Mouse (Mus musculus) ES-E14 (cell line): ENCODE results near the gene Rfx4. TPM values are rescaled to one million over a fixed set of nuclear protein-coding genes. Genes with fewer than 3 reads are reported as not detected.

Source experiments
- DNase-seq: peaks from one replicate; pipeline ENCODE4 v3.0.0-alpha.2; 2013; ENCODE audit warnings: low read depth, low spot score
- H3K27ac ChIP-seq: 2 replicates; pipeline ENCODE4 v1.5.1; 2012; ENCODE audit warnings: low read depth, mild to moderate bottlenecking, low read length, moderate library complexity, mixed read lengths; ENCODE audit not compliant: poor library complexity, insufficient read depth, severe bottlenecking
- H3K36me3 ChIP-seq: 2 replicates; pipeline ENCODE4 v1.6.1; 2012; ENCODE audit warnings: mild to moderate bottlenecking, low read length, moderate library complexity, mixed read lengths; ENCODE audit not compliant: control insufficient read depth, poor library complexity, insufficient read depth, severe bottlenecking
- H3K4me1 ChIP-seq, 2 experiments: fragments of 150-350 bp in 1 of 2; sonication (generic) in 1 of 2; 2 replicates each; pipeline ENCODE4 v1.6.1; 2012; ENCODE audit warnings: low read length in 2 of 2, mild to moderate bottlenecking in 1 of 2, mixed read lengths in 1 of 2; ENCODE audit not compliant: control insufficient read depth in 2 of 2, insufficient read depth in 2 of 2, poor library complexity in 1 of 2
- H3K4me3 ChIP-seq, 2 experiments: fragments of 150-350 bp in 1 of 2; sonication (generic) in 1 of 2; 2 replicates each; pipeline ENCODE4 v1.5.1; 2012; ENCODE audit warnings: low read length in 2 of 2, low read depth in 1 of 2, mild to moderate bottlenecking in 1 of 2, mixed read lengths in 1 of 2; ENCODE audit not compliant: insufficient read depth in 1 of 2, poor library complexity in 1 of 2, severe bottlenecking in 1 of 2
- H3K9ac ChIP-seq: 2 replicates; pipeline ENCODE4 v1.6.1; 2012; ENCODE audit warnings: low read depth, mild to moderate bottlenecking, low read length, mixed read lengths; ENCODE audit not compliant: poor library complexity, insufficient read depth, severe bottlenecking
- H3K9me3 ChIP-seq: fragments of 150-350 bp; sonication (generic); 2 replicates; pipeline ENCODE4 v1.6.1; 2012; ENCODE audit warnings: low read depth, mild to moderate bottlenecking, low read length; ENCODE audit not compliant: control insufficient read depth, insufficient read depth
- CHD2 ChIP-seq: IDR thresholded peaks from 2 replicates; pipeline ENCODE4 v1.6.1; 2014; ENCODE audit warnings: mild to moderate bottlenecking, low read depth, low read length, inconsistent platforms
- HCFC1 ChIP-seq: IDR thresholded peaks from 2 replicates; pipeline ENCODE4 v1.6.1; 2012; ENCODE audit warnings: low read length, inconsistent platforms, borderline replicate concordance; ENCODE audit not compliant: insufficient read depth
- MAFK ChIP-seq: IDR thresholded peaks from 2 replicates; pipeline ENCODE4 v1.6.1; 2014; ENCODE audit warnings: mild to moderate bottlenecking, low read depth, low read length, inconsistent platforms; ENCODE audit not compliant: insufficient read depth
- ZC3H11A ChIP-seq: IDR thresholded peaks from 2 replicates; pipeline ENCODE4 v1.6.1; 2012; ENCODE audit warnings: low read depth, mild to moderate bottlenecking, inconsistent platforms, low read length, borderline replicate concordance
- ZNF384 ChIP-seq: IDR thresholded peaks from 2 replicates; pipeline ENCODE4 v1.6.1; 2012; ENCODE audit warnings: low read depth, low read length, inconsistent platforms
- in situ Hi-C, 2 experiments: fragments of 600-800 bp; cut with MboI; formaldehyde crosslinking; loops; one replicate each; pipeline ENCODE4 v1.15.1; 2025; ENCODE audit warnings: low sequenced_read_pairs in 2 of 2, inconsistent platforms in 1 of 2; ENCODE audit not compliant: unreplicated experiment in 2 of 2
- total RNA-seq: library from RNA; depleted of rRNA; stranded (reverse); fragments of 300-350 nt; gene quantifications from 2 replicates; pipeline ENCODE4 v1.2.3, GENCODE M21; 2012

The Rfx4 gene
- total RNA-seq, 1 experiment = 0.85 TPM

GRCm38 (mm10) chr10:84710827-84711226 is 45.0 kb upstream of the Rfx4 start:
- H3K9me3 ChIP-seq = no peaks in the 10 kb centered on the region
- H3K36me3 ChIP-seq = peaks cover 23% of the 10 kb centered on the region
- H3K4me1 ChIP-seq = peaks cover 3 to 11% of the 10 kb centered on the region in 2 experiments; a peak in 3 of 4 replicates
- no peak for DNase-seq
- H3K9ac ChIP-seq = no peak overlapping the region
- TF ChIP-seq MAFK (no peak), ZC3H11A (no peak), CHD2 (no peak), HCFC1 (no peak), ZNF384 (no peak)
- H3K27ac ChIP-seq = no peak overlapping the region
- in situ Hi-C loops = no loop called here
- H3K4me3 ChIP-seq = no peak overlapping the region

- Histone ChIP-seq H3K9me3 (no peaks in the 10 kb centered on the region), H3K36me3 (peaks cover 28% of the 10 kb centered on the region), H3K27ac (no peak overlapping the region; the same call in 1 of the 2 replicates), H3K9ac (no peak overlapping the region), H3K4me3 (no peak overlapping the region), H3K4me1 (peaks cover 3 to 11% of the 10 kb centered on the region in 2 experiments; a peak in 3 of 4 replicates)
- in situ Hi-C loops = no loop called here
- DNase-seq = no peak
- no peak for TF ChIP-seq MAFK
- TF ChIP-seq CHD2 = no peak
- no peak for TF ChIP-seq ZNF384
- TF ChIP-seq ZC3H11A = no peak
- TF ChIP-seq HCFC1 = no peak
Measured at GRCm38 (mm10) chr10:84711479-84711878, 44.4 kb upstream of the Rfx4 start.

DNA sequence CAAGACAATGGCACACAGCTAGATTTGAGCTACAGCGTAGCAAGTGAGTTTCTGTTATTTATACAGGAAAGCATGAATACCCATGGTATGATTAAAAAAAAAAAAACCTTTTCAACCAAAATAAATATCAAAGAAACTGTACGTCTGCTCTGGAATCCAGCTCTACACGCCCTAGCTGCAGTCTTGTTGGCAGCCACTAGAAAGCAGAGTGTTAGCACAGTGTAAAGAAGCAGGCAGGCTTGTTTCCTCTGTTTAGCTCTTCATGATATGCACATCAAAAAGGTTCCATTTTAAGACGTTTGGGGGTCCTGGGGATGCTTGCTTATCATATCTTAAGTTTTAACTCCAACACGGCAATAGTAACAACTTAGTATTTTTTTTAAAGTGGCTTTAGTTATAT is 43.9 kb upstream of the Rfx4 start:
- Histone ChIP-seq H3K9me3 (no peaks in the 10 kb centered on the region), H3K9ac (no peak overlapping the region), H3K4me1 (peaks cover 2 to 11% of the 10 kb centered on the region in 2 experiments; a peak in 3 of 4 replicates), H3K4me3 (no peak overlapping the region), H3K36me3 (peaks cover 32% of the 10 kb centered on the region), H3K27ac (no peak overlapping the region)
- DNase-seq = no peak
- TF ChIP-seq ZNF384 (no peak), HCFC1 (no peak), ZC3H11A (no peak), CHD2 (no peak), MAFK (no peak)
- in situ Hi-C loops = no loop called here

DNA sequence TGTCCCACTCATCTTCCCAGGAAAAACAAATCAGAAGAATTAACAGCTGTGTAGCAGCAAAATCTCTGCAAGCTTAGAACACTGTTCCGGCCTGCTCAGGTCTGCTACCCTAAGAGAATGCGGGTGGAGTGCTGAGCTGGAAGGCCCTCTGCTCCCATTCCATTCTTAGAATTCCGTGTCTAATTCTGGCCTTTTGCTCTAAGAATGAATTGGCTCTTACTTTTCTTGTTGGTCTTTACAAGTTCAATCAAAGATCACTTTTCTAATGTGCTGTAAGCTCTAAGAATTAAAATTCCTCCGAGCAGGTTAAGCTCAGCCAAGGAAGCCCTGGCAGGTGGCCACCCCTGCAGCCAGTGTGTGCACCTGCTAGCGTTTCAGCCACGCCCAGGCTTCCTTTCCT is 43.3 kb upstream of the Rfx4 start:
- no peak overlapping the region for H3K9ac ChIP-seq
- H3K4me1 ChIP-seq = peaks cover 0 to 8% of the 10 kb centered on the region in 2 experiments; a peak in 3 of 4 replicates
- peaks cover 33% of the 10 kb centered on the region for H3K36me3 ChIP-seq
- H3K4me3 ChIP-seq = no peak overlapping the region
- in situ Hi-C loops = no loop called here
- no peaks in the 10 kb centered on the region for H3K9me3 ChIP-seq
- H3K27ac ChIP-seq = no peak overlapping the region
- TF ChIP-seq ZC3H11A (no peak), HCFC1 (no peak), CHD2 (no peak), ZNF384 (no peak), MAFK (no peak)
- no peak for DNase-seq
